Mouse (Mus musculus): ENCODE data around the gene Npy5r.

Npy5r gene

GRCm38 (mm10) chr8:66687511-66688329 is at the start of gene Npy5r:
Npy5r (minus strand) TSS chr8:66688128.
- DNase-seq: peak; percentile 68

DNA sequence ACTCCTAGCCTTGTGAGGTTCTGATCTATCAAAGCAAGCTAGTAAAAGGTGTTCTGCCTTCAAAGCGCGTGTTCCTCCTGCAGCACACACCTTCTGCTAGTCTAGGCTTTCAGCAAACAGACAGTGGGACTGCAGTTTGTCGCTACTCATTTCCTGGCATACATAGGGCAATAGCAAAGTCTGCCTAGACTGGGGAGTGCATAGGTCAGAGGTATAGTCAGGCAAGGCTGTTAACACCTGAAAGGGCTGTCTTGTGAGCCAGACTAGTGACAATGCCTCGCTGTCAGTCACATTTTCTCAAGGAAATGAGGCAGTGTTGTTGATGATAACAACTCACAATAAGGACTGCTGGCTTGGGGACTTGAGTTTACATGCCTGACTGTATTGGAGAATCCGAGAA is 44.0 kb upstream of the Npy5r start:
- no peak for DNase-seq

- DNase-seq: no peak
Measured at GRCm38 (mm10) chr8:66729446-66729845, 41.5 kb upstream of the Npy5r start.

GRCm38 (mm10) chr8:66722835-66723234 is 34.9 kb upstream of the Npy5r start:
- no peak for DNase-seq

DNA sequence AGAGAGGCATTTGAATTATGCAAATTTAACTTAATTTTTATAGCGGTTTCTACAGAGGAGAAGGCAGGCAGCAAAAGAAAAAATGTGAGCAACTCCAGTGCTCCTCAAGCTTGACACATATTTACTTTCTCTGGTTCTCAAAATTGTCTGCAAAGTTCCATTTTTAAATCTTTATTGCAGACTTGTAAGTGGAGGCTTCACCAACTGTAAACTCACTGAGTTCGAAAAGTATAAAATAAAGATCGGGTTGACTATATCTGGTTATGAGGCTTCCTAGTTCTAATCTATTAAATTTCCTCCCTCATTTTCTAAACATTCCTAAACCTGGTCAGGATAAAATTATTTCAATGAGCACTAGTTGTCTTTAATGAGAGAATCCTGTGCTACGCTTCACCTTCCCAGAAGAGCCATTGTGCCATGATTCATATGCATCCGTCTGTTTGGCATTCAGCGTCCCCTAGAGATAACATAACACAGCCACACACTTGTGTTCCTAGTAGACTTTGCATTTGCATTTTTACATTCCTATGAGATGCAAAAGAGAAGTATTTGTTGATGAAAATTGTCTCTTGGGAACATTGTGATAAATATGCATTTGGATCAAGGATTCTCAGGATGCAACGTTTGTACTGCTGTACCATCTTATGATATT is 26.5 kb upstream of the Npy5r start:
- DNase-seq: no peak

GRCm38 (mm10) chr8:66698782-66699181 is 10.9 kb upstream of the Npy5r start:
- no peak for DNase-seq

DNA sequence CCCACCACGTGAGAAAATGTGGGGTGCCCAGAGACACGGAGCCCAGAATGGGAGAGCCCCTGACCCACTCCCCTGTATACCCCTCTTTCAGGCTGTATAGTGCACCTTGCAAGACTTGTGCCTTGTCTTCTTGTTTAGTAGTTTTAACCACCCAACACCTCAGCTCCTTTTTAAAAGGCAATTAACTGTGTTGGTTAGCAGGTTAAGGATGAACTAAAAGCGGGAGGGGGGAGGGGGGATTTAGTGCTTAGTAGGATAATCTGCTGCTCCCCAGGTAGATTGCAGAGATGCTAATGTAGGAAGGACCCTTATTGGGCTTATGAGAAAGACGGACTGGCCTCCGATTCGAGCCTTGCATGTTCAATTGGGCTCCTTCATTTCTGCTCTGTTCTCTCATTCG is 10.1 kb upstream of the Npy5r start:
- DNase-seq: no peak

- DNase-seq: peak; percentile 60
Measured at GRCm38 (mm10) chr8:66696970-66697843, 9.3 kb upstream of the Npy5r start, which contains the start of gene Npy1r. Npy1r (plus strand) TSS chr8:66697192.

DNA sequence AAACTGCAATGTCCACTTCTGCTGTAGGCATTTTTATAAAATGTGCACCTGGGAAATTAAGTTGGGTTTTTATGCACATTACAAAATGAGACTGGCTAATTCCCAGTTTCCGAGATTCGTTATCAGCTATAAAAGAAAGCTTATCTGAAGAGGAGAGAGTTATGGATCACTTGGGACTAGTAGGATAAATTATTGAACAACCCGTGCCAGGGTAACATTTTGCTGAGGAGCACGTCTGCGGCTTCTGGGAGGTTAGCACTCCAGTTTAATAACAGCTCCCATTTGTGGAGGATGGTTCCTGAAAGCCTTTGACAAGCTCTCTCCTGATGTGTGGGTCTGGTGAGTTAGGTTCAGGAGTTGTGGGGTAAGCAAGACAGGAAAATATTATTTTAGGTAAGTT is 2.5 kb upstream of the Npy5r start:
- DNase-seq: no peak

GRCm38 (mm10) chr8:66688799-66689198 is 871 bp upstream of the Npy5r start:
- DNase-seq: no peak

DNA sequence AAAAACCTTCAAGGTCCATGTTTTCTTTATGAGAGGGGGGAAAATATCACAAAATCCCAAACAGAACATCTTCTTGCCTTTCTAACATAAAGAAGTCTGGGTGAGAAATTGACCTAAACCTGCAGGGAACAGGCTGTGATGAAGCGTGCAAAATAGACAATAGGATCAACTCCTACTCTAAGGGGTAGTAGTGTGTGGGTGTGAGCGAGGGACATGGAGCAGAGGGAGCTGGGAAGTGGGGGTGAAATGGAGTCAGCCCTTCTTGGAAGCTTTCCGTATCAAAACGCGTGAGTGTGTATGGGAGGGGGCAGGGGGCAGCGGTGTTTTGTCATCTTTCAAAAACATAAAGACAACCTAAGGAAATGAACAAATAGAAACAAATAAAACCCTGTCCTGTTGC is 467 bp upstream of the Npy5r start:
- no peak for DNase-seq

DNA sequence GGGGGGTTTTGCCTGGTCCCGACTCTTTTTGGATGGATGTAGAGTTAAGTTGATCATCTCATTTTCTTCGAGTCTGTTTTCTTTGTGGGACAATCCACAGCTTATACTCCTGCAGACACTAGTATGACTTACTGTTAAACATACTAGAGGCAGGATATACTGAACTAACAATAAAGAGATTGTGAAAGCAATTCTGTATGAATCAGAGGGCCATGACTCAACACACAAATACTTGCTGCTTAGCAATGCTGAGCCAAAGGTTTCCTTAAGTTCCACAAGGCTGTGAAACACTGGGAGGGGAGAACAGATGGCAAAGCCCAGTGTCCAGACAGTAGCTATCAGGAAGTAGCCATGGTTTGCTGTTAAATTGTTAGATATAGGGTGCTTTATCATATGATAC is 6.7 kb downstream of the Npy5r start:
- no peak for DNase-seq

GRCm38 (mm10) chr8:66630721-66631120 is 57.2 kb downstream of the Npy5r start:
- no peak for DNase-seq

Data from right cerebral cortex, postnatal 25 days (tissue).